Mouse (Mus musculus): ENCODE measurements around the gene Hmga1b. TPM values are rescaled to one million over a fixed set of nuclear protein-coding genes. Genes with fewer than 3 reads are reported as not detected.

Gene Hmga1b
- total and polyA plus RNA-seq, 3 experiments, result 190 to 633 TPM; not detected in 1

- TF ChIP-seq USF1 (IDR thresholded peaks at IDR 0.05; ENCODE audit: low read depth, low read length) (peak; percentile 96), POLR2AphosphoS5 (IDR thresholded peaks at IDR 0.05; ENCODE audit: borderline replicate concordance, low read depth, low read length) (no peak), RCOR1 (IDR thresholded peaks at IDR 0.05; ENCODE audit: low read depth, low read length) (peak; percentile 45), NRF1 (IDR thresholded peaks at IDR 0.05; ENCODE audit: insufficient read depth, low read depth, low read length, poor library complexity, severe bottlenecking) (0 out of 2 replicates have a peak, but pooled peaks have one; percentile 8)
Observed at GRCm38 (mm10) chr11:120800061-120800904, 37.7 kb downstream of the Hmga1b start (continued).

GRCm38 (mm10) chr11:120804274-120804673, 41.7 kb downstream of the Hmga1b start:
- DNase-seq (ENCODE audit: low read depth, low spot score), result no peak
- H3K4me1 ChIP-seq (ENCODE audit: control insufficient read depth in 1 of 2, insufficient read depth in 2 of 2, low read length in 2 of 2), result peaks cover 3 to 5% of the 10 kb centered on the region in 2 experiments; a peak in 3 of 4 replicates
- no peaks in the 10 kb centered on the region for H3K27me3 ChIP-seq (ENCODE audit: control insufficient read depth in 1 of 2, insufficient read depth in 2 of 2, low read length in 2 of 2)
- H3K27ac ChIP-seq (ENCODE audit: control insufficient read depth, low read depth, low read length), result no peak overlapping the region
- H3K9ac ChIP-seq (ENCODE audit: control insufficient read depth, low read depth, low read length, poor library complexity, severe bottlenecking), result no peak overlapping the region
- TF ChIP-seq ZMIZ1 (IDR thresholded peaks at IDR 0.05; ENCODE audit: low read depth, low read length) (0 out of 2 replicates have a peak, but pooled peaks have one; percentile 27), POLR2A (IDR thresholded peaks at IDR 0.05; ENCODE audit: control insufficient read depth in 1 of 2, insufficient read depth in 1 of 2, low read depth in 1 of 2, low read length in 2 of 2, poor library complexity in 1 of 2) (peak in 1 of 2 experiments; percentile 43; a peak in 1 of 4 replicates), ZNF384 (IDR thresholded peaks at IDR 0.05; ENCODE audit: low read depth, low read length) (no peak), POLR2AphosphoS2 (IDR thresholded peaks at IDR 0.05; ENCODE audit: low read length) (peak; percentile 20; the same call in 1 of the 2 replicates)
- H3K4me3 ChIP-seq (ENCODE audit: control insufficient read depth in 1 of 2, insufficient read depth in 1 of 2, low read depth in 2 of 2, low read length in 2 of 2), result no peak overlapping the region
- H3K9me3 ChIP-seq (replicated peaks; ENCODE audit: insufficient read depth, low read length), result no peaks in the 10 kb centered on the region
- H3K79me2 ChIP-seq (ENCODE audit: control insufficient read depth, insufficient read depth, low read length, poor library complexity), result no peaks in the 10 kb centered on the region
- peaks cover 4 to 5% of the 10 kb centered on the region in 2 experiments; a peak in 3 of 4 replicates for H3K36me3 ChIP-seq (ENCODE audit: control insufficient read depth in 1 of 2, insufficient read depth in 2 of 2, low read length in 2 of 2)

GRCm38 (mm10) chr11:120804769-120805168, 42.2 kb downstream of the Hmga1b start:
- no peaks in the 10 kb centered on the region for H3K27me3 ChIP-seq (ENCODE audit: control insufficient read depth in 1 of 2, insufficient read depth in 2 of 2, low read length in 2 of 2)
- TF ChIP-seq POLR2A (IDR thresholded peaks at IDR 0.05; ENCODE audit: control insufficient read depth in 1 of 2, insufficient read depth in 1 of 2, low read depth in 1 of 2, low read length in 2 of 2, poor library complexity in 1 of 2) (0 out of 4 replicates have a peak, but pooled peaks of 1 of the 2 experiments have one; percentile 11), POLR2AphosphoS2 (IDR thresholded peaks at IDR 0.05; ENCODE audit: low read length) (peak; percentile 13), MEF2A (IDR thresholded peaks at IDR 0.05; ENCODE audit: extremely low read depth, insufficient replicate concordance, low read depth, low read length, poor library complexity, severe bottlenecking) (no peak), MYB (IDR thresholded peaks at IDR 0.05; ENCODE audit: low read depth, low read length) (no peak), GABPA (IDR thresholded peaks at IDR 0.05; ENCODE audit: low read depth, low read length) (no peak)
- no peaks in the 10 kb centered on the region for H3K79me2 ChIP-seq (ENCODE audit: control insufficient read depth, insufficient read depth, low read length, poor library complexity)
- no peak overlapping the region for H3K9ac ChIP-seq (ENCODE audit: control insufficient read depth, low read depth, low read length, poor library complexity, severe bottlenecking)
- peaks cover under 1 to 7% of the 10 kb centered on the region in 2 experiments; a peak in 3 of 4 replicates for H3K36me3 ChIP-seq (ENCODE audit: control insufficient read depth in 1 of 2, insufficient read depth in 2 of 2, low read length in 2 of 2)
- no peaks in the 10 kb centered on the region for H3K9me3 ChIP-seq (replicated peaks; ENCODE audit: insufficient read depth, low read length)
- H3K4me3 ChIP-seq (ENCODE audit: control insufficient read depth in 1 of 2, insufficient read depth in 1 of 2, low read depth in 2 of 2, low read length in 2 of 2), result no peak overlapping the region
- H3K4me1 ChIP-seq (ENCODE audit: control insufficient read depth in 1 of 2, insufficient read depth in 2 of 2, low read length in 2 of 2), result peaks cover under 1% of the 10 kb centered on the region in 2 experiments; a peak in 2 of 4 replicates
- no peak for DNase-seq (ENCODE audit: low read depth, low spot score)
- no peak overlapping the region for H3K27ac ChIP-seq (ENCODE audit: control insufficient read depth, low read depth, low read length)

Measured in MEL (cell line).